Mouse (Mus musculus) embryo, embryonic 10.5 days (tissue): ENCODE measurements around the gene Thsd7a.

ENCODE experiments used
- DNase-seq: peaks from one replicate; pipeline ENCODE4 v3.0.0-alpha.2; 2015; ENCODE audit warnings: low spot score

The Thsd7a gene

DNA sequence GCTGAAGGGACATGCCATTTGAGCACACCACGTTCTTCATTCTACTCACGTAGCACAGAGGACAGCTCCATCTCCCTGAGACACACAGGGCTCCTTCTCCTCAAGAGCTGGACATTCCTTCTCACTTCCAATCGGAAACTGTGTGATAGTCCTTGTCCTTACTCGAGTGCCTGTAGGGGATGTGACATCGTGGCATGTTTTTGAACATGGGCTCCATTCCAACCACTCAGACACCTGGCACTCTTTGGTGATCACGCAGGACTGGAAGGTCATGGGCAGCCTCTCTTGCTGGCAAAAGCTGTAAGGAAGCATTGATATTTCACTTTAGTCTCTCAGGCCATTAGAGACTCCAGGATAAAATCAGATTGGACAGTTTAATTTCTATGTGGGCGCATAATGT, 245.3 kb downstream of the Thsd7a start:
- no peak for DNase-seq

DNA sequence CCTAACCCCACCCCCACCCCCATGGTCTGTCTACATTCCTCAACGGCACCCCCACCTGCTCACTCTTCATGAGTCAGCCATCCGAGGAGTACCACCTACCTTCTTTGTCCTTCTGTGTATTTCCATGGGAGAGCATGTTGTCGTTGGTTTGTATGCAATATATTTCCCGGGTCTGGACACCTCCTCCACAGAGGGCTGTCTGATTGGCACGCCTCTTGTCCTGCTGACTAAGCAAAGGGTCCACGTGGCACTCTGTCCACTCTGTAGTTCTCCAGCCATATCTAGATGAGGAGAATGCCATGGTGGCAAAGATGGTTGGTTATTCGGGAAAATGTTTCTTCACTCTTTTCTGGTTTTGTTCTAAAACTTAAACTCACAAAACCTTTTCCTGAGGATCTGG, 248.3 kb downstream of the Thsd7a start:
- no peak for DNase-seq

DNA sequence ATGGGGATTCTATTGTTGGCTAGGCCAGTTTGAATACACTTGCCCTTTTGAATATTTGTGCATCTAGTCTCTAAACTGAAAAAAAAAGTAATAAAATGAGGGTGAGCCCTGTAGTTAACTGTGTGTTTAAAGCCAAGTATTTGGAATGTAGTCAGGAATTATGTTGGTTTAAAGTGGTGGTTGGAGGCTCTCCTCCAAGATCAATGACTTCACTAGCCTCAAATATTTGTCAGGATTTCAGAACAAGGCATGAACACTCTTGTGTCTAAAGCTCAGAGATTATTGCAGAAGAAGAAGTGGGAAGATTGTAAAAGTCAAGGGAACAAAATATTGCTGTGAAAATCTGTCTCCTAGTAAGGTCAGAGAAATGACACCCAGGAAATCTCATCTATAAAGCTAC, 249.3 kb downstream of the Thsd7a start:
- no peak for DNase-seq

DNA sequence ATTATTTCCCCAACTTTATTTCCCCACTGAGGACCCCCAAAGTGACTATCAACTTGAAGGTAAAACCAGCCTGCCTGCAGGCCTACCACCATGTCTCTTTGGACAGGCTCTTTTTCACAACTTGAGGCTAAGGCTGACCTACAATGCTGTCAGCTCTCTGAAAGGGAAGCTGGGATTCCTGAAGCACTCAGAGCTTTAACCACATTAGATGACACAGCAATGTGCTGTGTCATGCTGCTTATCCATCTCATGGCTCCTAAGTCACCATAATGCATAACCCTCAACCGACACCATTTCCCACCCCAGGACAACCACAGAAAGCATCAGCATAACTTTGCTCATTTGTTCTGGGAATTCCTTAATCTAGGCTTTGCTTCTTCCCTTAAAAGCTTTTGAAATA, 255.6 kb downstream of the Thsd7a start:
- DNase-seq, result no peak

DNA sequence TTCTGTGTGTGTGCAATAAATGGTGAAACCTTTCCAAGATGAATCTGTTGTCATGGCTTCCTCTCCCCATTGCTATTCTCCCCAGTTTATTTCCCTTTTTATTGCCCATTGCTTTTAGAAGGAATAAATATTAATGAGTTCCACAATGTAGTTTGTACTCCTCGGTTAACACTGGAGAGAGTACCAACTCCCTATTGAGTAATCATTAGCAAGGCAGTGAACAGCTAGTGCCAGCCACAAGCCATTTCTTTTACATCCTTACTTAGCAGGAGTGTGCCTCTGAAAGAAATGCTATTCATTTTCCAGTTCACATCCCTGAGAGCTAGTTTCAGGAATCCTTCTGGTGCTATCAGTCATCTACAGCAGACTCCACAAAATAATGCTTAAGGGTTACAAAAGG, 260.3 kb downstream of the Thsd7a start:
- no peak for DNase-seq

DNA sequence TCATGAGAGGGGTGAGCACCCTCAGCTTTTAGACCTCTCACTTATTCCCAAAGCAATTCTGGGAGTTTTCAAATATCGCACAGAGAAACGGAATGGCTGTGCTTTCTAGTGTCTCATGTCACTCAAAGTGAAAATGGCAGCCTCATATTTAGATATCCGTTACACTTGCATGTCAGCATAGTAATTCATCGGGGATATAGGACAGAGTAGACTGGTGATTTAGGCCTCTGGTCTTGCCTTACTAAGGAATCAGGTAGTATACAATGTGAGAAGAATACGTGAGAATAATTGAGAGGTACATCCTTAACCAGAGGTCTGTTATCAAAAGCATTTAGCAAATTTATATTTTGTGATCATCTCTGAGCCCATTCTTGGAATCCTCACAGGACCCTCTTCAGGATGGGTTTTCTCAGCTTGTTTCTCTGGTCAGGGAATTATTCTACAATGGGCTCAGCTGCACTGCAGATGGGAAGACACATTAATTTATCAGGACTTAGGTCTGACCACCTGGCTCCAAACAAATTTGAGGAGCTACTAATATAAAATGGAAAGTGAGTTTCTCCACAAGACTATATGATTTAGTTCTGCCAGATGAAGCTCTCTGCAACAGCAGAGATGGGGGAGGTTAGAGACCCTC, 267.6 kb downstream of the Thsd7a start:
- DNase-seq, result no peak

DNA sequence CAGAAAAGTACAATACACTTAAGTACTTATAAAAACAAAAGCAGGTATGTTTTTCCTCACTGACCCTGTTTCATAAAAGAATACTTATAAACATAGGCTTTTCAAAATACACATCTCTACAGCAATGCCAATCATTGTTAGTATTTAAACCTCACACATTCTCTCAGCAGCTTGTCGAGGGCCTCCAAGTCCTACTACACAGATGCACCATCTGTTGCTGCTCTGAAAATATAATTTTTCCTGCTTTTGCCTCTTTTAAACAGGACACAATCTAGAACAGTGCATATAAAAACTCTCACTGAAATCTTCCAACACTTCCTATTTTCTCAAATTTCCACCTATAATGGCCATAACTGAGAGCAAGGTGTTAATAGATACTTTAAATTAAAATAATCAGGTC, 270.9 kb downstream of the Thsd7a start:
- no peak for DNase-seq

DNA sequence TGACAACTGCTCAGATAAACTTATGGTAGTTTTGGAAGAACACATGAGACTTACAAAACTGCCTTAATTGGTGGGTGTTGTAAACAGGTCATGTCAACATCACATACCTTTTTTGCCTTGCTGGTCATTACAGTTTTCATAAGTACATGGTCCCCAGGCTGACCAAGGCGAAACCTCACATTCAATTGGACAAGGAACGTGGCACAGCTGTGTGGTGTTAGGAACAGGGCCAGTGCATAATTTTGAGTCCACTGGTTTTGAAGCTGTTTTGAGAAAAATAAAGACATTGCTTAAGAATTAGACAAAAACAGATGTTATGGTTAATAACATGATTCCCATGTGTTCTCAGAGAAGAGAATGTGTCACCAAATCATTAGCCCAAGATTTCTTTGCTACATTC, 278.3 kb downstream of the Thsd7a start:
- DNase-seq, result no peak

DNA sequence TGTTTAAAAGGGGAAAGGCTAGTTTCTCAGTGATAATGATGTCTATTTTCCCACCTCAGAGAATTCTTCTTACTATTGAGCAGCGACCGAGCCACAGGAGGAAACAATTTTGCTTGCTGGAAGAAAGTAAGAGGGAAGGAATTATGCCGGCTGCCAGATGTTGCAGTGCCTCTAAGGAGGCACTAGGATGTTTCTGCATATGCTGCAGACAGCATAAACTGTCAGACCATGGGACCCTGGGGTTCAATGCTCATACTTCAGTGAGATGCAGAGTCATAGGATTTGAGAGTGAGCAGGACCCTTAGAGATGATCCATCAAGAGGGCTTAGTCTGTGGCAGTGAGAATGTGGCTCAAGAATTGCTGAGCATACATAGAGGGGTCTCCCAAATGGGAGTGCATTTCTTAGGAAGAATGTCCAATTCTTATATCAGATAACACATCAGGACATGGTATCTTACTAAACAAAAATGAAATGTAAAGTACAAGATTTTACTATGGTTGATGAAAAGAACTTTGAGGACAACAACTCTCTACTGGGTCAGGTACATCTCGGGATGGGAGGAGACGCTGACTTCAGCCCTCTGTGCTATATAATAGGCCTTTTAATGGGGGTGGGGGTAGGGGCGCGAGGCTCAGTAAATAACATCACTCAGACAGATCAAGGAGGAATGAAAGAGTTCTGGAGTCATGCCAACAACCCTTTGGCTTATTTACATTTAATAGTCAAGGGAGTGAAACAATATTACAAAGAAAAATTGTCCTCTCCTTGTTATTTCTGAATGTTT, 281.7 kb downstream of the Thsd7a start:
- no peak for DNase-seq

DNA sequence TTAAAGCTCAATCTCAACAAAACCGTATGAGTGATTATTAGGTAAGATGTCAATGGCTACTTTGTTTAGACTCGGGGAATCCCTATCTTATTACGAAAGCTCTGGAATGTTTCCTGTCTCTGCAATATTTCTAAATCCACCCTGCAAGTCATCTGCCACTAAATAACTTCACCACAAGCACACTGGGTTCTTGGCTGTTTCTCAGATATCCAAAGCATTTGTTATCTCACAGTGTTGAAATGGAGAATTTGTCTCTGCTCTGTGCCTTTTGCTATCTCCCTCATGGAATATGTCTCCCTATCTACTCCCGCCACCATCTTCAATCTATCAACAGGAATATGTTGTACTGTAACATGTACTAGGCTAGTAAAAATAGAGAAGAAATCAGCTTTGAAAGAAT, 290.4 kb downstream of the Thsd7a start:
- DNase-seq, result no peak

DNA sequence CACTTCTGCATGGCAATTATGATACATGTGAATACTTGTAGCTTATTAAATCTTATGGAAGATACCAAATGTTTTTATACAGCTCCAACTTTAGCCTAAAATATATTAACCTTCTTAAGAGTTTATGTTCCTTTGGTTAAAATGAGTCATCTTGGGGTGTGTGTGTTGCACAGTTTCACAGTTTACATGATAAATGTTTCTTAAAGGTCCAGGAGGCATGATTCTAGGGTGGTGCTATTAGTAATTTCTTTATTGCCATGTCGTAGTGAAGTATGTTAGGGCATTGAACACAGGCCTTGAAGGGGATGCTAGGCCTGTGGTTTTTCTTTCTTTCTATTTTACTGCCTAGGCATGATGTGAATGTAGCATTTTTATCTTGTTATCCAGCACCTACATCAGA, 291.8 kb downstream of the Thsd7a start:
- DNase-seq, result no peak

DNA sequence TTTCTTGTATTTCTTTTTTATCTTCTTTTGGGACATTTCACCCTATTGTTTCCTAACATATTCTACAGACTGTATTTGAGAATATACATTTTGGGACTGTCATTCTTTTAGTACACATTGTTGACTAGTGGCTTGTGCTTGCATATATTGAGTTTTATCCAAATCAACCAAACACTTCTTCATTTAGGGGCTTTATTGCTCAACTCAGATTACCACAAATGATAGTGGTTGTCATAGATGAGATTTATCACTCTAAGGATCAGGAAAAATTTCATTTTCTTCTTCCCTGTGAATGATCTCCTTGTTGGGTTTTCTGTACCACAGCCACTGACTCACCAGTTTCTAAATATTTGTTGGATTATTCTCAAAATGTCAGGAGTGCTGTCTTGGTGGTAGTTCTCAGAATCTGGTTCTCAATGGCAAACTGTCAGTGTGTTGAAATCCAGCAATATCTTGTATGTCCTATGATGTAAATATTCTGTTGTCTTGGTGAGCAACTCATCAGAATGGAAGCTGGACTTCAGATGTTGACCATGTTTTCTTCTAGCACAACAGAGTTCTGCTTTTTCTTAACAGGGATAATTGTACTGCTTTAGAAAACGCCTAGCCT, 294.2 kb downstream of the Thsd7a start:
- DNase-seq, result no peak

DNA sequence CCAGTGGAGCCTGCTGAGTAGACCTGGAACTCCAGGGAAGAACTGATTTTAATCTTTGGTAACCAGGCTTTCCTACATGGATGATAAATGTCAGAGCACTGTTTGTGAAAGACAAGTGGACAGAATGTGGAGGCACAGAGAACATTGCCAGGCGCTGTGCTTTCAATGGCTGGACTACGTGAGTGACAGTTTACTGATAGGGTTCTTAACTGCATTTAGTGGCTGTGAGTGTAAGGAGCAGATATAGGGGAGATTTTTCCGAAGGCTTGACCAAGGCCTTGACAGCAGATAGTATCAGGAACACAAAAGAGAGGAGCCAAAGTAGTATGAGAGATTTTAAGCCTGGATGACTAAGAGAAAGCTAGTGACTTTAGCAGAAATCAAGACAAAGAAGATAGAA, 295.1 kb downstream of the Thsd7a start:
- no peak for DNase-seq

DNA sequence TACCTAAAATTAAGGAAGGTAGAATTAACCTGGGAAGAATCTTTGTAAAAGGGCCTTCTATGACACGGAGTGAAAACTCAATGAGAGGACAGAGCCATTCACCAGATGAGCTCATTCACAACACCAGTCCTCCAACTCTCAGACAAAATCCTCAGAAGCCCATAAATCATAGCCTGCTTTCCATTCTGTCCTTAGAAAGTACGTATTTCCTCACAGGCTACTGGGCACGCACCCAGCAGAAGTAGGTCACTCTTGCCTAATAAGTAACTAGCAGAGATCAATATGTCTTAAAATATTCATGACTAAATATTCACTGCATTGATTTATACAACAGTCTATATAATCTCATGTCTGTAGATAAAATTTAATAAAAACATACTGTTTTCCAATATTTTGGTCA, 300.4 kb downstream of the Thsd7a start:
- peak; percentile 5 for DNase-seq

DNA sequence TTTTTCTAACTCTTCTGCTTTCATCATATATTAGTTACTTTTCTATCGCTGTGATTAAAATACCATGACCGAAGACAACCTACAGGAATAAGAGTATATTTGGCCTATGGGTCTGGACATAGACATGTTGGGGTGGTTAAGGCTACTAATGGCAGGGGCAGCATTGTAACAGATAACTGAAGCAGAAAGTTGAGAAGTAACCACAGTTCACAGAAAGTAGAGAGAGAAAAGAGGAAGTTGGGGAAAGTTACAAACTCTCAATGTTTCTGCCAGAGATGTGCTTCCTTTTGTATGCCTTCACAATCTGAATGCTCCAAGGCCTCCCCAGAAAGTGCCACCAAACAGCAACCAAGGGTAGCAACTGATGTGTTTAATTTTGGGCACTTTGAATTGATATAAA, 303.7 kb downstream of the Thsd7a start:
- DNase-seq, result no peak

DNA sequence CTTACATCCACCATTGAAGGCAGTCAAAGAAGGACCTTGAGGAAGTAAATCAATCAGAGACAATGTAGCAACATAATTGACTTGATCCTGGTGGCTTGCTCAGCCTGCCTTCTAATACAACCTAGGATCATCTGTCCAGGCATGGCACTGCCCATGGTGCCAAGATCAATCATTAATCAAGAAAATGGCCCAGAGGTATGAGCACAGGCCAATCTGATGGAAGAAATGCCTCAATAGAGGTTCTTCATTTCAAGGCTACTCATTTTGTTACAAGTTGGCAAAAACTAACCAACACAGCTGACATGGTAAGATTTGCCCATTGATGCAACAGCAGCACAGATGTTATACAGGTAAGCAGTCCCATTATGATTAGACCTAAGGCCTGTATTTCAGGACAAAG, 309.6 kb downstream of the Thsd7a start:
- DNase-seq, result no peak

DNA sequence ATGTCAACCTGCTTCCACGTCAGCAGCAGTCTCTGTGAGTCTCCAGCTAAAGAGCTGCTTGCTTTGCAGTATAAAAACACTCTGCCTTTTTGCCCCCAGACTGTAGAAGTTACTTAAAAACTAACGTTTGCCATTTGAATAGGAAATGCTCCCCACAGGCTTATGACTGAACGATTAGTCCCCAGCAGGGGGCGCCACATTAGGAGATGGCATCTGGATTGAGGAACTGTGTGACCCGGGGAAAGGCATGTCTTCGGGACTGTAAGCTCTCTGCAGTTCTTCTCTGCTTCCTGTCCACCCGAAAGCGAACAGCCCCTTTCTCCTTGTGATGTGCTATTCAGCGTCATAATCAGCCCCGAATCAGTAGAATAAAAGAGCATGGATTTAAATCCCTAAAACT, 330.1 kb downstream of the Thsd7a start:
- DNase-seq, result no peak

DNA sequence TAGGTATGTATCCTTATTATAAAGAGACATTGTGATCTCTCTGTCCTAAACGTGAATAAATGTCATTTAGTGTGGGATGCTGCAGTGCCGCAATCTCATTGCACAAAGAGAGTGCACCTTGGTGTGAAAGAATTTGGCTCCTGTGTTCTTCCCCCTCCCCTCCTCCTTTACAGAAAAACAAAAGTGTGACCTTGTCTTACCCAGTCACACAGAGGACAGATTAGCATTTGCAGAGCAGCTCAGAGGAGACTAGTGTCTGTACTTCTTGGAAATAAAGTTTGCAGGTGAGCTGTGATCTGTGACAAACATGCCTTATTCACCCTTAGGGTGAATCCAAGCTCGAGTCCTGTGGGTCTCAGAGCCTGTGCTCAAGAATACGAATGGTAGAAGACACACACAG, 332.2 kb downstream of the Thsd7a start:
- DNase-seq, result no peak

DNA sequence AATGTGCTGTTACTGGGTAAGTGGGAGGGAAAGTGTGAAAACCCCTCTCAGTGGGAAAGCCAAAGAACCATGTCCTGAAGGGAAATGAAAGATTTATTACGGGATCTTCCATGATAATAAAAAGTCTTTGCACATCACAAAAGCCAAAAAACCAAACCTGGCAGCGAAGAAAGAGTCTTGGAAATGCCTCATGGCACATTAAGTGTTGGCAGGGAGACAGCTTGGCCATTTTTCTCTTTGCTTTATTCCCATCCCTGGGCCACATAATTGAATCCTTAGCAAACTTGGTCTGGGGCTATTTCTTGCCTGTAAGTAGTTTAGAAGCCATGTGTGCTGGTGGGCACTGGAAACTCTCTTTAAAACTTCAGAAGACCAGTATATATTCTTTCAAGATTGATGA, 344.8 kb downstream of the Thsd7a start:
- DNase-seq, result no peak

DNA sequence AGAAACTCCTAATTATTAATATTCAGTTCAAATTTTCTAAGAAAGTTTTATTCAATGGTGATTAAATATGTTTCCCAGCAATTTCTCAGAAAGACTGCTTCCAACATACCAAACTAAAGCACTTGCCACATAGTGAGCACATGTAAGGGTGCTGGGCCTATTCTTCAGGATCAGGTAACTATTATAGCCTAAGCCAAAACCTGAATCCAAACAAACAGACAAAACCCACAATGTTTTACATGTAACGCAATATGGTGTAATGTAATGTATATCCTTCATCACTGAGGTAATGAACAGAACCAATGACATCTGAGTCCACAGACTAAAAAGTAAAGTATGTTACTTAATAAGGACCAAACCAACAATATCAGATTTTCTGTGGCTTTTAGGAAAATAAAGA, 346.2 kb downstream of the Thsd7a start:
- DNase-seq, result no peak

DNA sequence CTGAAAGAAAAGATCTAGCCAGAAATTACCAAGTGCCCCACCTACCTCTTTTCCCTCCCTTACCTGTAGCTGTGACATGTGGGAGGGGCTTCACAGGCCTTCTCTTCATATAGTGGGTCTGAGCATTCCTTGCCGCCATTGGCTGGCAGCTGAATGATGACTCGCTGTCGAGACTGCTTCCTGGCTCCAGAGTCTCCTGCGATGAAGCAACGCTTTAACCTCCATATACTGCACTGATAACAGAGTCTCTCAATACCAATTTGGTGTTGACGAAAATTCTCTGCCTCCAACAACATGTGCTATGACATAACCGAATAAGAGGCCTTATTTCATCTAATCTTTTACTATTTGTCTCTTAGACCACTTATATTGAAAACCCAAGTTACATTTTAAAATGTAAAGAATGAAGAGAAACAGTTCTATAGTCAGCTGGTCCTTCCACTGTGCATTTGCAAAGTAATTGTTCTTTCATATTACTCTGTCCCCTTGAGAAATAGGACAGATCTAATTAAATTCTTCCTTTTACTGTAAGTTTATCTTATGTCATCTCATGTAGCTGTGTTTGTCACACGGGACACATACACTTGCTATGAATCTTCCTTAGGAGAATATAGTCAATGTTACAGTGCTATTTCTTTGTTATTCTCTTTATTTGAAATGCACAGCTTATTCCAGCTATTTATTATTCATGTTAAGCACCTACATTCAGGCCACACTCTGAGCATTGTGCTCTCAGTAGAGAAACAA, 351.3 kb downstream of the Thsd7a start:
- DNase-seq, result no peak

DNA sequence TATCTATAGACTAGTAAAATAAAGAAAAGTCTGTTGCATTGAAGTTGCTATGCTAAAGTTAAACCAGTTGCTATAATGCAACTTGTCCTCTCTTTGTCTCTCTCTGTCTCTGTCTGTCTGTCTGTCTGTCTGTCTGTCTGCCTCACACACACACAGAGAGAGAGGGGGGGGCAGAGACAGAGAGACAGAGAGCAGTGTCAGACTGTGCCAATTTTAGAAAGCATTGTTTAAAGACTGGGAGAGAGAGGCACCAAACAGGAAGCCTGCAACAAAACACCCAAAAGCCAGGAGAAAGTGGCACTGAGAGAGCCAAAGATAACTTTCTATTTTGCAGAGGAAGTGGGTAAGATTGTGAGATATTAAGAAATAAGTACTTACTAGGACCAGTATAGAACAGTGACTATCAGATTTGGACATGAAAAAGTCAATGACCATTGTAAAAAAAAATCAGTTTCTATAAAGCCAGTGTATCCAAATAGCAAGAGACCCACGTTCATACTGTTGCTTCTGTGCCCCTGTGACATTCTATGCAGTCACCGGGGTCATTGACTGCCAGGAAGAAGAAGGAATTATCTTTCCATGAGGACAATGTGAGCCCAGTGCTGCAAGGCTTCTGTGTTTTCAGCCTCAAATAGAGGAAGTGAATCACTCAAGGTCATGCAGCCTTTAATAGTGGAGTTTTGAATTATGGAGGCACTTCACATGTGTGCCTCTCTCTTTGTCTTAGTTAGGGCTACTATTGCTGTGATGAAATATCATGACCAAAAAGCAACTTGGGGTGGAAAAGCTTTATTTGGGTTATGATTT, 355.4 kb downstream of the Thsd7a start:
- no peak for DNase-seq
